Mouse (Mus musculus): ENCODE results near the gene Ptpn7. TPM values are rescaled to one million over a fixed set of nuclear protein-coding genes. Genes with fewer than 3 reads are reported as not detected.
"Not testable (repeated sequence)": the region's sequence is repeated elsewhere in the genome, so short reads cannot be mapped to it uniquely, and the experiment has no call there.

Ptpn7 gene
- polyA plus RNA-seq, 1 experiment from 2014 or later, result 5.0 TPM

DNA sequence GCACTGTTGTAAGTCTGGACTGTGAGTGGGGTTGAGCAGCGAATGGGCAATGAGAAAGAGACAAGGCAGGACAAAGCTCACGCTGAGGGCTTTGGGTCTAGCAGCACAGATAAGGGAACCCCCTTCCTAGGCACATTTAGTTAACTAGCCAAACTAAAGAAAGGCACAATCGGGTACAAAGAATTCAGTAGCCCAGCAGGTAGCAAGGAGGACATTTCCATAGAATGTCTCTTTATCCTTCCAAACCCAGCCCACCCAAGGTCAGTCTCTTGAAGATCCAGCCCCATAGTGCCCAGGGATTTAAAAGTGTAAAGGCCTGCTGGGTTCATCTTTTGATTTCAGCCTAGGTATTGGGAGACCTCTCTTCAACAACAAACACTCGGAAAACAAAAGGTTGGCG, 53.4 kb downstream of the Ptpn7 start:
- peaks cover 48% of the 10 kb centered on the region for H3K27me3 ChIP-seq (ENCODE audit: insufficient read depth, poor library complexity, severe bottlenecking)
- no peak overlapping the region for H3K4me3 ChIP-seq
- WGBS, result 37% methylated on average over 5 of the region's 5 CpGs
- no peaks in the 10 kb centered on the region for H3K36me3 ChIP-seq
- H3K27ac ChIP-seq, result no peak overlapping the region
- H3K9me3 ChIP-seq, result no peaks in the 10 kb centered on the region
- H3K4me1 ChIP-seq, result peaks cover 29% of the 10 kb centered on the region
- no peak for DNase-seq (ENCODE audit: low spot score)

DNA sequence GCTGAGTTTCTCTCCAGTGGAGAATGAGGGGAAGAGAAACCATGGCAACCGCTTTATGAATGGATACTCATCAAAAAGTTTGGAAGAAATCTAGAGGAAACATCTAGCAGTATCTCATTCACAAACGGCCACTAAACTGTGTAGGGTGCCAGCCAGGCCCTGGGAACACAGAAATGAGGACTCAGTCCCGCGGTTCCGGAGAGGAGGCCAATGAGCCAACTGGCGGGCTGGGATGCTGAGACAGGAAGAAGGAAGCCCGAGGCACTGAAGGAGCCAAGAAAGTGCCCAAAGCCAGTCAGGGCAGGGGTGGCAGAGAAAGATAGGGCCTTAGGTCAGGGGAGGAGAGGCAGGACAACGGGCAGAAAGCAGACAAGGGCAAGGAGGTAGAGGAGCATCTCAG, 53.9 kb downstream of the Ptpn7 start:
- H3K27me3 ChIP-seq (ENCODE audit: insufficient read depth, poor library complexity, severe bottlenecking), result peaks cover 47% of the 10 kb centered on the region
- no peak for DNase-seq (ENCODE audit: low spot score)
- no peaks in the 10 kb centered on the region for H3K9me3 ChIP-seq
- H3K36me3 ChIP-seq, result no peaks in the 10 kb centered on the region
- H3K4me3 ChIP-seq, result no peak overlapping the region
- no peak overlapping the region for H3K27ac ChIP-seq
- 36% methylated on average over 8 of the region's 8 CpGs for WGBS
- H3K4me1 ChIP-seq, result peaks cover 27% of the 10 kb centered on the region

DNA sequence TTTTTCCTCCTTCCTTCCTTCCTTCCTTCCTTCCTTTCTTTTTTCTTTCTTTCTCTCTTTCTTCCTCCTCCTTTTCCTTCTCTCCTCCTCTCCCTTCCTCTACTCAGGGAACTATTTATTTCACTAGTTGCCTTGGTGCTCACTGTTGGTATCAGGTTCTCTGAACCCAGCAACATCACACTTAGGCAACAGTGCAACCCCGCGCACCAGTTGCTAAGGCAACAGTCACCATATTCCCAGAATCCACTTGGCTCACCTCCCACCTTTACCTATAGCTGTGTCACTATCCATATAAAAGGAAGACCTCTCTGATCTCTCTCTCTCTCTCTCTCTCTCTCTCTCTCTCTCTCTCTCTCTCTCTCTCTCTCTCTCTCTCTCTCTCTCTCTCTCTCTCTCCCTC, 54.5 kb downstream of the Ptpn7 start:
- H3K27me3 ChIP-seq (ENCODE audit: insufficient read depth, poor library complexity, severe bottlenecking), result peaks cover 41% of the 10 kb centered on the region
- H3K27ac ChIP-seq; H3K9me3 ChIP-seq; DNase-seq (ENCODE audit: low spot score); H3K4me3 ChIP-seq; H3K36me3 ChIP-seq: not testable (repeated sequence)
- 31% methylated on average over 2 of the region's 2 CpGs for WGBS
- peaks cover 27% of the 10 kb centered on the region for H3K4me1 ChIP-seq

DNA sequence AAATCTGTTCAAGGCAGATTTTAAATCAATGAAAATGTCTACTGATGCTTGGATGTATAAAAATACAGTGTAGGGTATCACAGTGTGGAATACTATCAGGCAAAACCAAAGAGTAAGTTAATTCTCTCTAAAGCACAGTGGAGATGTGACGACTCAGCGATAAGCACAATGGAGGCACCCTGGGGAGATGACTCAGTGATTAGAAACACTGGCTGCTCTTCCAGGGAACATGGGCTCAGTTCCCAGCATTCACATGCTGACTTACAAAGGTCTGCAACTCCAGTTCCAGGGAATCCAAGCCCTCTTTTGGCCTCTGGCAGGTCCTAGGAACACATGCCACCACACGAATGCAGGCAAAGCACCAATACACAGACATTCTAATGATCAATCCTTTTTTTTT, 55.7 kb downstream of the Ptpn7 start:
- no peak overlapping the region for H3K4me3 ChIP-seq
- 30% methylated on average over 3 of the region's 3 CpGs for WGBS
- H3K9me3 ChIP-seq, result no peaks in the 10 kb centered on the region
- H3K36me3 ChIP-seq, result no peaks in the 10 kb centered on the region
- H3K27ac ChIP-seq, result no peak overlapping the region
- peaks cover 17% of the 10 kb centered on the region for H3K4me1 ChIP-seq
- no peak for DNase-seq (ENCODE audit: low spot score)
- peaks cover 32% of the 10 kb centered on the region for H3K27me3 ChIP-seq (ENCODE audit: insufficient read depth, poor library complexity, severe bottlenecking)

DNA sequence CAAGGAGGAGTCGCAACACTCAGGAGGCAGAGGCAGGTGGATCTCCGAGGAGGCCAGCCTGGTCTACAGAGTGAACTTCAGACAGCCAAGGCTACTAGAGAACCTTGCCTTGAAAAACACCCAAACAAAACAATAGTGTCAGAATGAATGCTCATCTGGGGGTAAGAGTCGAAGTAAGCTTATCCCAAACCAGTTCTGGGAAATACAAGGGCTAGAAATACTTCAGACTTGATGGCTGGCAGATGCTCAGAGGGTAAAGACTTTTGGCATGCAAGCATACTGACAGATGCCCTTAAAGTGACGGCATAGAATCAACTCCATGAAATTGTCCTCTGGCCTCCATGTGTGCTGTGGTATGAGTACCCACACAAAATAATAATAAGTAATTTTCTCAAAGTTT, 56.7 kb downstream of the Ptpn7 start:
- no peak for DNase-seq (ENCODE audit: low spot score)
- peaks cover 7% of the 10 kb centered on the region; the same call in 1 of the 2 replicates for H3K4me1 ChIP-seq
- H3K36me3 ChIP-seq, result no peaks in the 10 kb centered on the region
- no peak overlapping the region for H3K27ac ChIP-seq
- WGBS, result 85% methylated on average over 4 of the region's 4 CpGs
- no peaks in the 10 kb centered on the region for H3K9me3 ChIP-seq
- no peak overlapping the region for H3K4me3 ChIP-seq
- H3K27me3 ChIP-seq (ENCODE audit: insufficient read depth, poor library complexity, severe bottlenecking), result peaks cover 35% of the 10 kb centered on the region

DNA sequence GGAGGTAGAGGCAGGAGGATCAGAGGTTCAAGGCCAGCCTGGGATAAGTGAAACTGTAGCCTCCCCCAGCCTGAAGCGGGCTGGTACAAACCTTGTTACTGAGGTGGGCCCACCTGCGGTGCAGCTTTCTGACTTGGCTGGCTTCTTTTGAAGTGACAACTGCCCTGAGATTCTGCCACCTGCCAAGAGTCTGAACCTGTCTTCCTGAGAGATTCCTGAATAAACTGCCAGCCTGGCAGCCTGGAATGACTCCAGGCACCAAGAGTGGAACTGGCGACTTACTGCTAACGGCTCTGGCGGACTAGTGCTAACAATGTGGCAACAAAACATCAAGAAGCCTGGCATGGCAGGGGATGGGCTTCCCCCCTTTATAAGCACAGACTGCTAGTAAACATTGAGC, 61.8 kb downstream of the Ptpn7 start:
- H3K4me3 ChIP-seq; H3K36me3 ChIP-seq; H3K27ac ChIP-seq; H3K4me1 ChIP-seq; H3K9me3 ChIP-seq; DNase-seq (ENCODE audit: low spot score): not testable (repeated sequence)
- peaks cover 41% of the 10 kb centered on the region for H3K27me3 ChIP-seq (ENCODE audit: insufficient read depth, poor library complexity, severe bottlenecking)
- WGBS, result 80% methylated on average over 5 of the region's 5 CpGs

Other genes with a start within 250 kb of the Ptpn7 start
- 15.2 and 24.5 TPM in 2 replicates for gene Ppp1r12b, start 176.8 kb upstream of the Ptpn7 start, polyA plus RNA-seq (2016; fragmentation: Nextera tagmentation; extraction: Ambion mirVana)
- gene Ube2t, start 170.1 kb upstream of the Ptpn7 start, polyA plus RNA-seq (2016; fragmentation: Nextera tagmentation; extraction: Ambion mirVana), result 49.3 and 51.9 TPM in 2 replicates
- 0.49 and 0.64 TPM in 2 replicates for gene Lgr6, start 27.4 kb upstream of the Ptpn7 start, polyA plus RNA-seq (2016; fragmentation: Nextera tagmentation; extraction: Ambion mirVana)
- gene Arl8a, start 14.1 kb downstream of the Ptpn7 start, polyA plus RNA-seq (2016; fragmentation: Nextera tagmentation; extraction: Ambion mirVana), result 28.0 and 36.5 TPM in 2 replicates
- not detected in 2 replicates for gene Gpr37l1, start 35.0 kb downstream of the Ptpn7 start, polyA plus RNA-seq (2016; fragmentation: Nextera tagmentation; extraction: Ambion mirVana)
- gene Elf3, start 125.9 kb downstream of the Ptpn7 start, polyA plus RNA-seq (2016; fragmentation: Nextera tagmentation; extraction: Ambion mirVana), result 1.2 and 2.8 TPM in 2 replicates
- 63.4 and 70.0 TPM in 2 replicates for gene Rnpep, start 151.4 kb downstream of the Ptpn7 start, polyA plus RNA-seq (2016; fragmentation: Nextera tagmentation; extraction: Ambion mirVana)
- gene Timm17a, start 181.1 kb downstream of the Ptpn7 start, polyA plus RNA-seq (2016; fragmentation: Nextera tagmentation; extraction: Ambion mirVana), result 336 and 388 TPM in 2 replicates
- gene Lmod1, start 192.1 kb downstream of the Ptpn7 start, polyA plus RNA-seq (2016; fragmentation: Nextera tagmentation; extraction: Ambion mirVana), result 3.6 and 5.2 TPM in 2 replicates
- 33.1 and 39.6 TPM in 2 replicates for gene Shisa4, start 242.5 kb downstream of the Ptpn7 start, polyA plus RNA-seq (2016; fragmentation: Nextera tagmentation; extraction: Ambion mirVana)